Mouse (Mus musculus) embryo, embryonic 10 days (tissue): ENCODE data around the gene Eng.

Source experiments
- DNase-seq: peaks from one replicate; pipeline ENCODE4 v3.0.0-alpha.2; 2015; ENCODE audit warnings: low spot score

Eng gene

DNA sequence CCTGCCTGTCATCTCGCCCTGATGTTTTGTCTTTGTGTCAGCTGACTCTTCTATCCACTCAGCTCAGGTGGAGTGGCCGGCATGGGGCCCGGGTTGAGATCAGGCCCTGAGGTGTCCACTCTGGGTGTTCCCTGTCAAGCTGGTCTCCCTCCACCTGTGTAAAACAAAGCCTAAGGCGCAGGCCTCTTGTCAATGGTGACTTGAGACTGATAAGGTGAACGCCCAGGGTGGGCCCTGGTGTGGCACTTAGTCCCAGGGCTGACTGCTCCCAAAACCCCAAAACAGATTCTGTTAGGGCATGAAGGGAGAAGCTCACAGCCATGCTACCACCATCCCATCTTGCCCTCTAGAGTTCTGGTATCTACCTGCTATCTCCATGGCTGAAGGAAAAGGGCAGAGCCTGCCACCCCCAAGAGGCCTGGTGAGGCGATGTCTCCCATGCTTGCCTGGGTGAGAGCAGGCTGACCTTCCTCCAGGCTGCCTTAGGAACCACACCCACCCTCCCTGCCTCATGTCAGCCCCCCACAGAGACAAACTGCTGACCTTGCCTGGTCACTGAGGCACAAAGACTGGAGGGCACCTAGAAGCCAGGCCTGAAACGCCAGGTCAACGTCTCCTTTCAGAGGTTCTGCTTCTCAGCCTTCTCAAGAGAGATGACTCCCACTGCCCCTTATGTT, 1.5 kb upstream of the Eng start:
- DNase-seq = no peak

DNA sequence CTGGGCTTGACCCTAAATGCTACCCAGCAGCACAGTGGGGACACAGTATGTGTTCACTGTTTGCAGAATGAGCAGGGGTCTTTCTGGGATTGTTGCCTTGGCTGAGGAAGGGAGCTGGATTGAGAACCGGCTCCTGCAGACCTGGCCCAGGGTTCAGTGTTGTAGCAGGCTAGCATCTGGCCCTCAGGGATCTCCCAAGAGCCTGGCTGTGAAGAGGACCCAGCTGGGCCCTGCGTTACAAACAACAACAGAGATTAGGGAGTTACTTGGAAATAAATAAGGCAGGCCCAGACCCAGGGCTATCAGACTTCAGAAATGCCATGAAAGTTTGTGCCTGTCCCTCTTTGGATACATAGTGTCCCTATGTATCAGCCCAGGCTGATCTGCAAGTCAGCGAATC, 748 bp upstream of the Eng start:
- no peak for DNase-seq

DNA sequence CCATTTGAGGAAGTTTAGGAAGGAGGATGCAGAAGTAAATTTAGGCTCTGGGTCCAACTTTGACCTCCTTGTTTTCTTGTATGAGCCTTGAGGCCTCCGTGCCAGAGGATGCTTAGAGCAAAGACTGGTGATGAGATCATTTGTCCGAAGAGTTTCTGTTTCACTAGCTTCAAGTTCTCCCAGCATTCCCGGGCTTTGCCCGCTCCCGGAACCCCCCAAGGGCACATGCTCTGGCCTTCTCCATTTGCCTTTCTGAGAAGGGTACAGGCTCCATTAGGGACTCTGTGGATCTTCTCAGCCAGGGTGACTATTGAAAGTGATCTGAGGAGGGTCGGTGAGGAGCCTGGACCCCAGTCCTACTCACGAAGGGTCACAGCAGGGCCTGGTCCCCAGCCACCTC, 971 bp downstream of the Eng start:
- no peak for DNase-seq

DNA sequence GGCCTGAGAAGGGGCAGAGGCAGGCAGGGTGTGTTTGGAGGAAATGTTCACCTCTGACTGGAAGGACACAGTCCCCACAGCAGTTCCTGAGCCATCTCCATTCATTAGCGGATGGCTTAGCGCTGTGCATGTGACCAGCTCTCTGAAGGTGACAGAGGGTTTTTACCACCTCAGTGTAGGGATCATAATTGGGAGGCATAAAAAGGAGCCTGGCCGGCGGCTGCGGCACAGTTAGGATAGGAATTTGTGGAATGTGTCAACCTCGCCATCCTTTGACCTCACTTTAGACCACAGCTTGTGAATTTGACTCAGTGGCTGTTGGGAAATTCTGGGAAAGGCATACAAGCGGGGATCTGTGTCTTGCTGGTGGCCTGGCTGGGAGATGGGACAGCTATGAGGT, 7.4 kb downstream of the Eng start:
- DNase-seq = peak; percentile 62

DNA sequence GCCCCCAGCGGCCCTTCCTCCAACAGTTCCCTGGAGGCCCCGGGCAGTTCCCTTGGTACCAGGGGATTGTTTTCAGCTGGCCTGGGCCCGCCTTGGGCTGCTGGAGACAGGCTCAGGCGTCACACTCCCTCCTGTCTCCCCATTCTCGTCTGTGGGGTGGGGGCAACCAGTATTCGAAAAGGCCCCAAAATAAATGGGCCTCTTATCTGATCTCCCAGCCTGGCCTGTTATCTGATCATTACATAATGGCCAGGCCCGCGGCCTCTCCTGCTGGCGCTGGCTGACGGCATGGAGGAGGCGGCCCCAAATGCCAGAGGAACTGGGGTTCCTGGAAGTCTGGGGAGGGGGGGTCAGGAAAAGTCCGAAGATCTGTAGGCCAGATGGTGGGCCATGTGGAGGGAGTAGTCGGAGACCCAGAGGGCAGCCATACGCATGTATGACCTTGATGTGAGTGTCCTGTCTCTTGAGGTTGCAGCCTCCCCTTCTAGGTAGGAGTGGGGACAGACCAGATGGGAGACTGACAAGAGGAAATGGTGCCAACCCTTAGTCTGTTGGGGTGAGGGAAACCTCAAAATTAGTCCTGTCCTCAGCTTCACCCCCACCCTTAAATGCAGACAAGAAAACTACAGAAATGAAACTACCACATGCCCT, 8.5 kb downstream of the Eng start:
- DNase-seq = no peak

DNA sequence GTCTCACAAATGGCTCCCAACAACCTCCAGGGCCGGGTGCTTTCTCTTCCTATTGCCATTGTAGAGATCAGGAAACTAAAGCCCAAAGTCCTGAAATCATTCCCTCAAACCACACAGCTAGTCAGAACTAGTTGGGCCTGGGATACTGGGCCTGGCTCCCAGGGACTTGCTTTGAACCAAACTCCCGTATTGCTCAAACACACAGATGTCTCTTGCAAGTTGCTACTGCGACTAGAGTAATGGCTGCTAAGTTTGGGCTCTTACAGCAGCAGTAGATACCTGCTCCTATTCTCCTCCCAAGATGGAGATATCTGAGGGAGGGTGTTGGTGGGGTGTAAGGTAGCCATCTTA, 9.0 kb downstream of the Eng start:
- no peak for DNase-seq

DNA sequence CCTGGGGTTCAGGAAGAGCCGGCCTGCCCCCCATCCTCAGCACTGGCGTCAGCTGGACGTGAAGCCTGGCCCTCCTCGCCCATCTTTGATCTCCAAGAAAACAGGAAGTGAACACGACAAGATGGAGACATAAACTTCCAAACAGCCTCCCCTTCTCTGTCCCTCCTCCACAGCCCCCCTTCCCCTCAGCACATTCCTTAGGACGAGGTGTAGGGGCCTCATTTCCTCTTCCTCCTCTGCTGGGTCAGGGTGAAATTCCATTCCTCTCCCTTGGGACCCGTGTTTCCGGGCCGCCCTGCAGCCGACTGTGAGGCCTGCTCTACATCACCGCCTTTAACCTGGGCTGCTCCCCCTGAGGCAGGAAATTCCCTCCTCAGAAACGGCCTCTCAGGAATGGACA, 9.4 kb downstream of the Eng start:
- peak; percentile 71 for DNase-seq

DNA sequence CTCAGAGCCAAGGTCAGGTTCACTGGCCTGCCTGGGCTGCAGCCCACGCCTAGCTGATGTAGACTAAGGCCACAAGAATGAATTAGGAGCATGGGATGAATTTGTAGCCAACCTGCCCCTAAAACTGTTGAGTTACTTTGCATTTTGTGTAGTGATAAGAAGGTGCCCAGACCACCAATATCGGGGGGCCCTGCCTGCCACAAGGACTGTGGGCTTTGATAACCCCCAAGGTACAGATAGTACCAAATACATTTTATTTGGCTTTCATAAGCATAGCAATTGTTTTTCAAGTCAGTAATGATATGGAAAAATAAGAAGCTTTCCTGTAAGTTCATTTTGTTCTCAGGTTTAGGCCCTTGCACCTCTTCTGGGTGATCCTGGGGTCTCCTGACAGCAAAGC, 12.5 kb downstream of the Eng start:
- no peak for DNase-seq

DNA sequence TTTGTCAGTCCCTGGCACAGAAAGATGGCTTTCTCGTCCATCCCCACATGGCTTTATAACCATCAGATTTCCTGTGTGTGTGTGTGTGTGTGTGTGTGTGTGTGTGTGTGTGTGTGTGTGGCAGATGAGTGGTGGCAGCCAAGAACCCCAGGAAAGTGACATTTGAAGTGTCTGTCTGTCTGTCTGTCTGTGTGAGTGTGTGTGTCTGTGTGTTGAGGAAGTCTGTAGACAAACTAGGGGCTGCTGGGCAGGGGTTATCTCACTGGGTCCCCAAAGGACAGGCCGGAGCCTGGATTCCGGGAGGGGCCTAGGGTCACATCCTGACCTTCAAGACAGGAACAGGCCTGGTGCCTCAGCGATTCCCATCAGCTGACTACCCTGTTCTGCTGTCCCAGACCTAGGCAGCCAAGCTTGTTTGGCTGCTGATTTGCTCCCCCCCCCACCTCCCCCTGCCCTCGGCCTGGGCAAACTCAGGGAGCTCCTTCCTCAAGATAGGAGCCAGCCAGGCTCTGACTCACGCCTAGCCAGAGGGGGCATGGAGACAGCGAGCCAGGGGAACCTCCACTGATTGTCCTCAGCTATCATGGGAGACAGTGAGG, 15.2 kb downstream of the Eng start:
- peak; percentile 43 for DNase-seq

DNA sequence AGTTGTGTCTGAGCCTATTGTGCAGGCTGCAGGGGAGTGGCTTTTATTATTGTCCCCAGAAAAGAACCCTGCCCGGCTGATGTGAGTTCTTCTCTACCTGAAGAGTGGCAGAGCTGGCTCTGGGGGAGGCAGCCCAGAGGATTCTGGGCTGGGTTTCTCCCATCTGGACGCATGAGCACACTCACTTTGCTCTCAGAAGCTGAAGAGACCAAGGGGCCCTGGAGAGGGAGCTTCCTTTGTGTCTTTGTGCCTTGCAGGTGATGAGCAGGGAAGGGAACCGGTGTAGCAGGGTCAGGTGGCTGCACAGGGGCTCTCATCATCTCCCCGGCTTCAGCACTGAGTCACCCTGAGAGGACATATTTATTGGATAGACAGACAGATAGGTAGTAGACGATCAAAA, 15.9 kb downstream of the Eng start:
- DNase-seq = no peak

DNA sequence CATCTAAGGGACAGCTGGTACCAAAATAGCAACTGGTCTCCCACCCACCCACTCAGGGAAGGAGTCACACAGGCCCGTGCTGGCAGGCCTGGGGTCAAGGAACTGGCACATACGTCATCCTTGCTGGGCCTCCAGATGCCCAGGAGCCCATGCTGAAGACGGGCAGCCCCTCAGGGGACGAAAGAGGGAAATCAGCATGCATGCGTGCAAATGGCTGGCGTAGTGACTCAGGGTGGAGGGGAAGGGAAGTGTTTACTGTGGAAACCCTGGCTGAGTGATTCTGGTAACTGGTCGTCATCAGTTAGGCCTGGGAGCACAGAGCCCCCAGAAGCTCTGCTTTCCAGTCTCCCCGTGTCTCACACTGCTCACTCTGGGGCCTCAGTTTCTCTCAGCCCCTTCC, 18.9 kb downstream of the Eng start:
- no peak for DNase-seq

DNA sequence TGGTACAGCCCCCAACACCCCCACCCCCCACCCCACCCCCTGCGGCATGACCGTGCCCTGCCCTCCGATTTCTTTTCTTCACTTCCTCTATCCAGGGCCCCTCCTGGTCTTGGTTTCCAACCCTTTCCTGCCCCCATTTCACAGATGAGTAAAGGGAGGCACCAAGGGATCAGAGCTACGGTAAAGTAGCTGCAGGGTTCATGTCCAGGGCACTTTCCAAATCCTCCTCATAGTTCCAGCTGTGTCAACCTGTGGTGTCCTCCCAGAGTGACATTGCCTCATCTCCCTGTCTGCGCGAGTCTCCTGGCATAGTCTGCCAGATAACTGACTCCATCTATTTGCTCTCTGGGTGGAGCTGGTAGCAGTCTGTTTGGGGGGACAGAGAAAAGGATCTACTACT, 19.5 kb downstream of the Eng start:
- DNase-seq = no peak

DNA sequence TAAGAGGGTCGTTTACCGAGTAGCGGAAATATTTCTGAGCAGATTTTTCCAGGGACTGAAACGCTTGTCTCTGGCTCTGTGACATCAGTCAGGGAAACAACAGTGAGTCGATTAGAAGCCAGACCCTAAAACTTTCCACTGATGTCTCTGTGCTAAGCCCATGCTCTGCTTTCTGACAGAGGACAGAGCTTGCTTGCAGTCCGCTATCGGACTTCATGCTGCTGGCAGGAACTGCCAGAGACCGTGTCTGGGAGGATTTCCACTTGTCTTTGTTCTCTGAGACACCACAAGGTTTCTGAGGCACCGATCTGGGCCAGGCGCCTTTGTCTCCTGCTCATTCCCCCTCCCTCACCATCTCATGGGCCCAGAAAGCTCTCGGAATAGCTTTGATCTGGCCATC, 21.4 kb downstream of the Eng start:
- no peak for DNase-seq

DNA sequence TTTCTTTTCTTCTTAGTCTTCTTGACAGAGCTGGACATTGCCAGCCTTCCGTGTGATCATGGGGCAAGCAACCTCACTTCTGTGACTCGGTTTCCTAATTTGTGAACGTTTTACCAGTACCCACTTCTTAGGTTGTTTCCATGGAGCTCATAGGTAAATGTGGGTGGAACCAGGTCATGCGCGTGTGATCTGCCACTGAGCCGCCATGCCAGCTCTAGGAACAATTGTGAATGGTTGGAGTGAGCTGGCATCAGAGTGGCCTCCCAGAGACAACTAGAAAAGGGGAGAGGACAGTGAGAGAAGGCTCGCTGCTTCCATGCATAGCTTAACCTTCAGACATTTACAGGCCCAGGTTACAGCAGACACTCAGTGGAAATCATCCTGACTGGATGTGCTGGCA, 21.8 kb downstream of the Eng start:
- DNase-seq = no peak

DNA sequence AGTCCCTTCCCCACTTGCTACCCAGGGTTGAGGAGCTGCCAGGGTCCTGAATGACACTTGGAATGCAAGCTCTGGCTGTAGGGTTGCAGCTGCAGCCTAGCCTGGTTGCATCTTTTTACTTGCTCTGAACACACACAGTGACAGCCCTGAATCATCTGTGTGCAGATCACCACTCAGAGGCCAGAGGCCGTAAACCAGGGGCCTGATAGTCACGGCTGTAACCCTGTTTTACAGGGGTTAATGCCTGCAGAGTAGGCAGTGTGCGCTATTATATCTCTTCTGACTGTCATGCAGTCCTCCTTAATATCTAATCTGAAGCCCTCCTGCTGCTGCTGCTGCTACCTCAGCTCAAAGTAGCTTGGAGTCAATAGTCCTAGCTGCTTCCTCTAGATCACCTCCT, 23.5 kb downstream of the Eng start:
- no peak for DNase-seq

DNA sequence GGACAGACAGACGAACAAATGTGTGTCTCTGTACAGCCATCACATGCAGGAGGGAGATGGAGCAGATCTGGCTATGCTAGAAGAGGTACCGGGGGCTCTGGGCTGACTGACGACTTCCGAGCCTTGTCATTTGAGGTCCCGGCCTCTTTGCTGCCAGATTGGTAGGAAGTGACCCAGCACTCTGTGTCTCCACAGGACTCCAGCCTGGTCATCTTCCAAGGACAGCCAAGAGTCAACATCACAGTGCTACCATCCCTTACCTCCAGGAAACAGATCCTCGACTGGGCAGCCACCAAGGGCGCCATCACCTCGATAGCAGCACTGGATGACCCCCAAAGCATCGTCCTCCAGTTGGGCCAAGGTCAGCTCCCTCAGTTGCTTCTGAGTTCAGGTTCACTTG, 24.8 kb downstream of the Eng start:
- DNase-seq = no peak

DNA sequence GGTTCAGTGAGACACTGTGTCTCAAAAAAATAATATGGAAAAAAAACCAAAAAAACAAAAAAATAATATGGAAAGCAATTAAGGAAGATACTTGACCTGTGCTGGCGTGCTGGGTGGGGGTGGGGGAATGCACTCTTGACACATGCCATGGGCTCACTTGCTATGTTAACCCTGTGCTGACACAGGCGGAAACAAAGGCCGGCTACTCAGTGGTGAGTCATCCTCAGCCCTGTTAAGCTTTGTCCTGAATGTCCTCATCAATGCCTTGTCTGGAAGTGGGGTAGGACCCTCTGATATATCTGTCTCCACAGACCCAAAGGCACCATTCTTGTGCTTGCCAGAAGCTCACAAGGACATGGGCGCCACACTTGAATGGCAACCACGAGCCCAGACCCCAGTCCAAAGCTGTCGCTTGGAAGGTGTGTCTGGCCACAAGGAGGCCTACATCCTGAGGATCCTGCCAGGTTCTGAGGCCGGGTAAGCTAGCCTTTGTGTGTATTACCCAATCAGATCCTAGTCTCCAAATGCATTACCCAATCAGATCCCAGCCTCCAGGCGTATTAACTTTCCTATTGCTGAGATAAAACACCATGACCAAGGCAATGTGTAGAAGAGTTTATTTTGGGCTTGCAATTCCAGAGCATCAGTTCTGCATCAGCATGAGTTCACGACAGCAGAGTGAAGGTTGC, 25.7 kb downstream of the Eng start:
- no peak for DNase-seq

DNA sequence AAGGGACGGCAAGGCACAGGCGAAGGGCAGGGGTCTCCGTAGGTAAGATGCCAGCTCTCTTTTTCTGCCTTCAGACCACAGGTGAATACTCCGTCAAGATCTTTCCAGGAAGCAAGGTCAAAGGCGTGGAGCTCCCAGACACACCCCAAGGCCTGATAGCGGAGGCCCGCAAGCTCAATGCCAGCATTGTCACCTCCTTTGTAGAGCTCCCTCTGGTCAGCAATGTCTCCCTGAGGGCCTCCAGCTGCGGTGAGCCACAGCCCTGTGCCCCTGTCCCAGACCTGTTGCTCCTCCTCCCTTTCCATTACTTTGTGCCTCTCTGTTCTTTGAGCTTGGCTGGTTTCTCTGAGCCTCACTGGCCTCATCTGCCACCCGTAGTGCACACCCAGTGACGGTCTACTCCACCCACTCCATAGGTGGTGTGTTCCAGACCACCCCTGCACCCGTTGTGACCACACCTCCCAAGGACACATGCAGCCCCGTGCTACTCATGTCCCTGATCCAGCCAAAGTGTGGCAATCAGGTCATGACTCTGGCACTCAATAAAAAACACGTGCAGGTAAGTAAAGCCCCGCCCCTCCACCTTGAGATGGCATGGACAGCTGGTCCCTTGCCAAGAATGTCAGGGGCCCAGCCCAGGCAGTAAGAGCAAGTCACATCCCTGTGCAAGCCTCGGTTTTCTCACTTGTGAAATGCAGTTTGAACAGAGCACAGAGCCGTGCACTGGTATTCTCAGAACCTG, 27.0 kb downstream of the Eng start:
- no peak for DNase-seq

DNA sequence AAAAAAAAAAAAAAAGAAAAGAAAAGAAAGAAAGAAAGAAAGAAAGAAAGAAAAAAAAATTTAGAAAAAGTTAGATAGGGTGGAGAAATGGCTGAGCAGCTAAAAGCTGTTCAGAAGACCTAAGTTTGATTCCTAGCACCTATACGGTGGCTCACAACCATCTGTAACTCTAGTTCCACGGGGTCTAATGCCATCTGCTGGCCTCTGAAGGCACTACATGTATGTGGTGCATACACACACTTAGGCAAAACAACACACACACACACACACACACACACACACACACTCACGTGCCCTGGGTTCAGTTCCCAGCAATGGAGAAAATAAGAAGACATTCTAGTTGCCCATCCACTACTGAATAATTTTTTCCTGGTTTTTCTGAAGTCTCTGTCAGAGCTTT, 30.4 kb downstream of the Eng start:
- no peak for DNase-seq

DNA sequence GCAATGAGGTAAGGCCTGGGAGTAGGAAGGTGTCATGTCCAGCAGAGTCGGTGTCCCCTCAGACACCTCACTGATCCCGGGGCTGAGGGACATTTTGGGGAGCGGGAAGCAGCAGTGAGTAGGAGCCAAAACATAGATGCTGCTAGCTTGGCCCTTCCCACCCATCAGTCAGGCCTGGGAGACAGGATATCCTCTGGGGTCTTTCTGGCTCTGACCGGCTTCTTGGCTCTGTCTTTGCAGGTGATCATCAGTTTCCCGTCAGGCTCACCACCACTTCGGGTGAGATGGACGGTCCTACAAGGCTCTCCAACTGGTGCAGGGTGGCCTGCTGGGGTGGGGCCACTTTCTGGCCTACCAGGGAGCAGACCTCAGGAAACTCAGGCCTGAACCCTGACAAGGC, 31.3 kb downstream of the Eng start:
- no peak for DNase-seq

DNA sequence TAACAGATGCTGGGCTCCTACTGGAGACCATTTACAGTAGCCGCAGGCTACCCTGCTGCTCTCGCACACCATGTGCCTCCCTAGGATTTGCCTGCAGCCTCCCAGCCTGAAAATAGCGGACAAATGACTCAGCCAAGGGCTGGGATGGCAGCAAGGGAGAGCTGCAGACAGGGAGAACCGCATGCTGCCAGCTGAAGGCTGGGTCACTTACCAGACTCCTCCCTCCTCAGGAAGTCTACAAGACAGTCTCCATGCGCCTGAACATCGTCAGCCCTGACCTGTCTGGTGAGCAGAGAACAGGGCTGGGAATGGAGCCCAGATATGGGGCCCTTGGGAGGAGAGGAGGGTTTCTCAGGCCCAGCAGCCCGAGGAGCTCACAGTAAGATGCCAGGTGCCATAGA, 33.7 kb downstream of the Eng start:
- DNase-seq = no peak

DNA sequence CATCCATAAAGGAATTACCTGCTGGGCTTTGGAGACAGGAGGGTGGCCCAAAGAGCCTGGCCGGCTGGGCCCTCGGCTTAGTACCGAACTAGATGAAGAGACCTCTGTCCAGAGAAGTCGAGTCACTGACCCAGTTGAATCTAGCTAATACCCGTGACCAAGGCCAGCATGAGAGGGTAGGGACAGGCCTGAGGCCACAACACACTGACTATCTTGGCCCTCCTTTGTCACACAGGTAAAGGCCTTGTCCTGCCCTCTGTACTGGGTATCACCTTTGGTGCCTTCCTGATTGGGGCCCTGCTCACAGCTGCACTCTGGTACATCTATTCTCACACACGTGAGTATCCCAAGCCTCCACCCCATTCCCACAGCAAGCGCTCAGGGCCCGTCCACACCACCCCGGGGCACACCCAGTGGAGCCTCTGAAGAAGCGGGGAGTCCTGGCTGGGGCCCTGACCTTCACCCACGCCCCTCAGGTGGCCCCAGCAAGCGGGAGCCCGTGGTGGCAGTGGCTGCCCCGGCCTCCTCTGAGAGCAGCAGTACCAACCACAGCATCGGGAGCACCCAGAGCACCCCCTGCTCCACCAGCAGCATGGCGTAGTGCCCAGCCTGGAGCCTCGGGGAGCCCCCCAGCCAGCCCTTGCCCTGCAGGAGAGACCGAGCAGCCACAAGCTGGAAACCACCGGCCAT, 34.7 kb downstream of the Eng start:
- no peak for DNase-seq
